Mouse (Mus musculus) MEL-GATA-1-ER (cell line): Measurements from ENCODE around the gene Gtf2a1.
"Not testable (repeated sequence)": the region's sequence is repeated elsewhere in the genome, so short reads cannot be mapped to it uniquely, and the experiment has no call there.

Experiments used
- DNase-seq: peaks from one replicate; pipeline ENCODE4 v3.0.0-alpha.2; 2012; ENCODE audit warnings: low read depth; ENCODE audit errors: extremely low read depth

Gene Gtf2a1

GRCm38 (mm10) chr12:91581204-91582070 is 8.8 kb downstream of the Gtf2a1 start:
- DNase-seq, result no peak

GRCm38 (mm10) chr12:91579665-91580064 is 10.6 kb downstream of the Gtf2a1 start:
- DNase-seq, result peak; percentile 52

GRCm38 (mm10) chr12:91571708-91572107 is 18.6 kb downstream of the Gtf2a1 start:
- DNase-seq, result no peak

- DNase-seq, result no peak
These were observed 21.0 kb downstream of the Gtf2a1 start for GRCm38 (mm10) chr12:91569255-91569654.

- DNase-seq, result no peak
These were observed 23.1 kb downstream of the Gtf2a1 start for GRCm38 (mm10) chr12:91567145-91567544.

- DNase-seq, result not testable (repeated sequence)
These were observed 32.1 kb downstream of the Gtf2a1 start for GRCm38 (mm10) chr12:91558152-91558551.

GRCm38 (mm10) chr12:91557358-91558005 is 32.8 kb downstream of the Gtf2a1 start:
- not testable (repeated sequence) for DNase-seq

- DNase-seq, result peak; percentile 46
These were observed 38.3 kb downstream of the Gtf2a1 start for GRCm38 (mm10) chr12:91551773-91552526.

GRCm38 (mm10) chr12:91549471-91549870 is 40.8 kb downstream of the Gtf2a1 start:
- DNase-seq, result no peak

- DNase-seq, result no peak
These were observed 50.1 kb downstream of the Gtf2a1 start for GRCm38 (mm10) chr12:91540202-91540601.

- no peak for DNase-seq
These were observed 55.8 kb downstream of the Gtf2a1 start for GRCm38 (mm10) chr12:91534514-91534913.

GRCm38 (mm10) chr12:91523626-91524025 is 66.7 kb downstream of the Gtf2a1 start:
- DNase-seq, result no peak

GRCm38 (mm10) chr12:91517808-91518207 is 72.5 kb downstream of the Gtf2a1 start:
- no peak for DNase-seq

- no peak for DNase-seq
These were observed 76.3 kb downstream of the Gtf2a1 start for GRCm38 (mm10) chr12:91513980-91514379.

- DNase-seq, result no peak
These were observed 78.5 kb downstream of the Gtf2a1 start for GRCm38 (mm10) chr12:91511766-91512165.
